Mouse (Mus musculus) midbrain, embryonic 14.5 days (tissue): ENCODE data around the gene Ltbp3. TPM values are rescaled to one million over a fixed set of nuclear protein-coding genes. Genes with fewer than 3 reads are reported as not detected.

Source experiments
- ATAC-seq: fragments of 200-750 bp; cut with Nextera tagmentation; 2 replicates; pipeline ENCODE4 v1.8.0; 2017; ENCODE audit warnings: moderate number of reproducible peaks, moderate library complexity; ENCODE audit not compliant: low FRiP score, low TSS enrichment
- DNase-seq: peaks from one replicate; pipeline ENCODE4 v3.0.0-alpha.2; 2015
- H3K27ac ChIP-seq: fragments of 300-500 bp; sonication (generic); replicated peaks from 2 replicates; pipeline ENCODE4 v1.5.1; 2014; ENCODE audit warnings: mild to moderate bottlenecking, low read depth, low read length, moderate library complexity
- H3K27me3 ChIP-seq: fragments of 300-500 bp; sonication (generic); 2 replicates; pipeline ENCODE4 v1.6.1; 2014; ENCODE audit warnings: low read length, control low read depth, mixed read lengths; ENCODE audit not compliant: control insufficient read depth, insufficient read depth
- H3K36me3 ChIP-seq: fragments of 300-500 bp; sonication (generic); 2 replicates; pipeline ENCODE4 v1.6.1; 2014; ENCODE audit warnings: low read length, control low read depth; ENCODE audit not compliant: control insufficient read depth, insufficient read depth
- H3K4me1 ChIP-seq: fragments of 300-500 bp; sonication (generic); 2 replicates; pipeline ENCODE4 v1.6.1; 2014; ENCODE audit warnings: mild to moderate bottlenecking, antibody characterized with exemption, low read length, control low read depth; ENCODE audit not compliant: control insufficient read depth, insufficient read depth
- H3K4me2 ChIP-seq: fragments of 300-500 bp; sonication (generic); 2 replicates; pipeline ENCODE4 v1.6.1; 2014; ENCODE audit warnings: mild to moderate bottlenecking, low read length, moderate library complexity
- H3K4me3 ChIP-seq: fragments of 300-500 bp; sonication (generic); replicated peaks from 2 replicates; pipeline ENCODE4 v1.5.1; 2014; ENCODE audit warnings: low read depth, low read length
- H3K9ac ChIP-seq: fragments of 300-500 bp; sonication (generic); replicated peaks from 2 replicates; pipeline ENCODE4 v1.6.1; 2014; ENCODE audit warnings: mild to moderate bottlenecking, low read length, moderate library complexity
- H3K9me3 ChIP-seq: fragments of 300-500 bp; sonication (generic); 2 replicates; pipeline ENCODE4 v1.6.1; 2016; ENCODE audit warnings: low read length, control low read depth, mixed read lengths; ENCODE audit not compliant: control insufficient read depth
- WGBS: fragments of 180-500 bp; shearing (Covaris S2); extraction: QIAGEN DNeasy Blood & Tissue Kit; methylation state at CpG from one replicate; pipeline ENCODE4 v1.1.7; 2014; 5-methylcytosine and 5-hydroxymethylcytosine counted together
- polyA plus RNA-seq: library from polyadenylated mRNA; unstranded; fragments of >200 nt; fragmentation: Nextera tagmentation; extraction: Ambion mirVana; gene quantifications from 2 replicates; pipeline ENCODE4 v1.2.1, GENCODE M21; 2014

Ltbp3 gene
- polyA plus RNA-seq, result 10.1 and 10.5 TPM in 2 replicates

- Histone ChIP-seq H3K36me3 (no peaks in the 10 kb centered on the region), H3K4me1 (peaks cover 25% of the 10 kb centered on the region), H3K9ac (peak within 1 kb of the TSS; percentile 75), H3K27ac (peak within 1 kb of the TSS; percentile 68), H3K4me3 (peak within 1 kb of the TSS; percentile 51), H3K4me2 (peak within 1 kb of the TSS; percentile 94), H3K9me3 (no peaks in the 10 kb centered on the region), H3K27me3 (peaks cover 22% of the 10 kb centered on the region; the same call in 1 of the 2 replicates)
- 17% methylated on average over 13 of the region's 14 CpGs for WGBS
- ATAC-seq (peak; percentile 60), DNase-seq (peak; percentile 68)
These were observed at the start of gene Ltbp3 for GRCm38 (mm10) chr19:5740320-5741317. Gene Ltbp3, plus strand, starts transcription at chr19:5740904.

- Histone ChIP-seq H3K9ac (peak overlapping the region; percentile 50), H3K4me2 (peak overlapping the region; percentile 100), H3K4me1 (peaks cover 33% of the 10 kb centered on the region), H3K36me3 (peaks cover 36% of the 10 kb centered on the region), H3K27me3 (no peaks in the 10 kb centered on the region), H3K27ac (0 out of 2 replicates have a peak overlapping the region, but pooled peaks have one; percentile 8), H3K4me3 (0 out of 2 replicates have a peak overlapping the region, but pooled peaks have one; percentile 8), H3K9me3 (no peaks in the 10 kb centered on the region)
- WGBS, result 90% methylated on average over 5 of the region's 5 CpGs
- no peak for ATAC-seq
- DNase-seq, result no peak
These were observed 49.1 kb upstream of the Ltbp3 start for GRCm38 (mm10) chr19:5691601-5692000.

GRCm38 (mm10) chr19:5692086-5692912, 48.4 kb upstream of the Ltbp3 start:
- 69% methylated on average over 10 of the region's 10 CpGs for WGBS
- H3K27me3 ChIP-seq, result no peaks in the 10 kb centered on the region
- ATAC-seq (no peak), DNase-seq (no peak)
- peak overlapping the region; percentile 100 for H3K4me2 ChIP-seq
- H3K36me3 ChIP-seq, result peaks cover 40% of the 10 kb centered on the region
- H3K27ac ChIP-seq, result 0 out of 2 replicates have a peak overlapping the region, but pooled peaks have one; percentile 17
- 0 out of 2 replicates have a peak overlapping the region, but pooled peaks have one; percentile 8 for H3K4me3 ChIP-seq
- no peaks in the 10 kb centered on the region for H3K9me3 ChIP-seq
- peak overlapping the region; percentile 50 for H3K9ac ChIP-seq
- peaks cover 30% of the 10 kb centered on the region for H3K4me1 ChIP-seq

GRCm38 (mm10) chr19:5692913-5693396, 47.7 kb upstream of the Ltbp3 start:
- Histone ChIP-seq H3K9ac (no peak overlapping the region), H3K27ac (no peak overlapping the region), H3K36me3 (peaks cover 46% of the 10 kb centered on the region), H3K4me1 (peaks cover 24% of the 10 kb centered on the region), H3K27me3 (no peaks in the 10 kb centered on the region), H3K4me3 (no peak overlapping the region), H3K4me2 (peak overlapping the region; percentile 100), H3K9me3 (no peaks in the 10 kb centered on the region)
- ATAC-seq (no peak), DNase-seq (no peak)
- 85% methylated on average over 10 of the region's 10 CpGs for WGBS

- 82% methylated on average over 6 of the region's 6 CpGs for WGBS
- Histone ChIP-seq H3K36me3 (peaks cover 55% of the 10 kb centered on the region), H3K4me2 (no peak overlapping the region)
These were observed 46.9 kb upstream of the Ltbp3 start for GRCm38 (mm10) chr19:5693801-5694200.

GRCm38 (mm10) chr19:5695849-5696462, 44.7 kb upstream of the Ltbp3 start:
- Histone ChIP-seq H3K9ac (no peak overlapping the region; the same call in 1 of the 2 replicates), H3K36me3 (peaks cover 72% of the 10 kb centered on the region), H3K9me3 (no peaks in the 10 kb centered on the region), H3K27me3 (no peaks in the 10 kb centered on the region), H3K4me2 (peak overlapping the region; percentile 53), H3K4me1 (peaks cover 7% of the 10 kb centered on the region; the same call in 1 of the 2 replicates), H3K4me3 (peak overlapping the region; percentile 22), H3K27ac (no peak overlapping the region)
- DNase-seq (peak; percentile 57), ATAC-seq (no peak)
- 5% methylated on average over 41 of the region's 41 CpGs for WGBS

More at GRCm38 (mm10) chr19:5693801-5694200, 46.9 kb upstream of the Ltbp3 start:
- Histone ChIP-seq H3K4me3 (no peak overlapping the region), H3K9ac (no peak overlapping the region), H3K27me3 (no peaks in the 10 kb centered on the region), H3K27ac (no peak overlapping the region), H3K9me3 (no peaks in the 10 kb centered on the region), H3K4me1 (peaks cover 23% of the 10 kb centered on the region; the same call in 1 of the 2 replicates)
- DNase-seq (no peak), ATAC-seq (no peak)

- Histone ChIP-seq H3K9me3 (no peaks in the 10 kb centered on the region), H3K36me3 (peaks cover 69% of the 10 kb centered on the region), H3K4me1 (no peaks in the 10 kb centered on the region), H3K4me2 (no peak within 1 kb of the TSS), H3K4me3 (no peak within 1 kb of the TSS), H3K9ac (no peak within 1 kb of the TSS), H3K27me3 (no peaks in the 10 kb centered on the region), H3K27ac (no peak within 1 kb of the TSS)
- ATAC-seq, result no peak
- WGBS, result 80% methylated on average over 17 of the region's 17 CpGs
- DNase-seq, result no peak
These were observed 36.4 kb upstream of the Ltbp3 start, which contains the start of gene Kcnk7 for GRCm38 (mm10) chr19:5704163-5704800. Gene Kcnk7, plus strand, starts transcription at chr19:5704367.
